ENCODE assay signal across 14 mouse cellular contexts in the genomic region with DNA sequence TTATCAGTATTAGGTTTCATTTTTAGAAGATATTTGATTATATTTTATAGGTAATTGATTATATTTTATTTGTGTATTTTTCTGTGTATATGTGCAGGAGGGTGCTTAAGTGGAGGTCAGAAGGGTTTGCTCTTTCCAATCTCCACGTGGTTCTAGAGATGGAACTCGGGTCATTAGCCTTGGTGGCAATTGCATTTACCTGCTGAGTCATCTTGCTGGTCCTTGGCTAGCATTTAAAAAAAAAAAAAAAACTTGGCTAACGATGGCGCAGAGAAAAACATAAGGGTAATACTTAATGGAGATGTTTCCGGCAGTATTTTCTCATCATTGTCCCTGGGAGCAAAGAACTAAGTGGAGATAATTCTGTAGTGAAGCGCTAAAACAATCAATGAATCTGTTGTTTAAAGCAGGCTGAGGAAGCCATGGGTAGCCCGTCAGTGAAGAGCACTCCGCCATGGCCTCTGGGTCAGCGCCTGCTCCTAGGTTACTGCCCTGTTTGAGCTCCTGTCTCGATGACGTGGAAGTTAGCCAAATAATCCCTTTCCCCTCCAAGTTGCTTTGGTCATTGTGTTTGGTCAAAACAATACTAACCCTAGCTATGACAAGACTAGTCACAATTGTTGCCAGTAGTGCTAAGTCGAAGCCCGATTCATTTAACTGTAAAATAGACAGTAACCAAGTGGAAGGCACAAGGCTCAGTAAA.
"Had no signal": no experiment of that assay in that cellular context is flagged by ENCODE, and none has a peak within 500 bp of the region (broad histone marks: within the 10 kb centered on the region; RNA-seq: fewer than 3 reads in every experiment).

No protein-coding gene starts in this region.

- H3K9ac ChIP-seq: limb, embryonic 12.5 days; liver, embryonic 14.5 days; lung, embryonic 14.5 days; neural tube, embryonic 15.5 days had no signal

- H3K4me3 ChIP-seq: limb, embryonic 12.5 days; midbrain, embryonic 10.5 days; myocyte; neural tube, embryonic 15.5 days had no signal

- H3K27ac ChIP-seq: limb, embryonic 12.5 days; liver, embryonic 14.5 days; midbrain, embryonic 10.5 days; neural tube, embryonic 15.5 days had no signal

- H3K4me1 ChIP-seq: limb, embryonic 12.5 days; neural tube, embryonic 15.5 days had no signal

- DNase-seq: kidney, postnatal 10 days; layer of hippocampus, adult 9-11 months; lung, embryonic 14.5 days; lung, postnatal 10 days; lung, postnatal 4 days; midbrain, embryonic 14.5 days; right cerebral cortex, adult 18-20 months; right cerebral cortex, postnatal 25 days; thymus, postnatal 36 days had no signal

- H3K27me3 ChIP-seq: limb, embryonic 12.5 days; neural tube, embryonic 15.5 days had no signal

- H3K9me3 ChIP-seq: neural tube, embryonic 15.5 days had no signal

- H3K4me2 ChIP-seq: limb, embryonic 12.5 days; lung, embryonic 14.5 days; neural tube, embryonic 15.5 days had no signal
